Mouse (Mus musculus) small intestine, adult 2 months (tissue): Measurements from ENCODE around the gene Dcakd.

ENCODE experiments used
- CTCF ChIP-seq: fragments of 200-500 bp; IDR thresholded peaks from 2 replicates; pipeline ENCODE4 v1.5.1; 2012; ENCODE audit warnings: low read depth, mild to moderate bottlenecking, control low read depth, inconsistent platforms, low read length, moderate library complexity, mixed read lengths; ENCODE audit not compliant: insufficient replicate concordance, insufficient read length; ENCODE audit errors: extremely low read depth
- POLR2A ChIP-seq: fragments of 200-500 bp; IDR thresholded peaks from 2 replicates; pipeline ENCODE4 v1.6.1; 2012; ENCODE audit warnings: low read depth, mild to moderate bottlenecking, control low read depth, inconsistent platforms, low read length, moderate library complexity

DNA sequence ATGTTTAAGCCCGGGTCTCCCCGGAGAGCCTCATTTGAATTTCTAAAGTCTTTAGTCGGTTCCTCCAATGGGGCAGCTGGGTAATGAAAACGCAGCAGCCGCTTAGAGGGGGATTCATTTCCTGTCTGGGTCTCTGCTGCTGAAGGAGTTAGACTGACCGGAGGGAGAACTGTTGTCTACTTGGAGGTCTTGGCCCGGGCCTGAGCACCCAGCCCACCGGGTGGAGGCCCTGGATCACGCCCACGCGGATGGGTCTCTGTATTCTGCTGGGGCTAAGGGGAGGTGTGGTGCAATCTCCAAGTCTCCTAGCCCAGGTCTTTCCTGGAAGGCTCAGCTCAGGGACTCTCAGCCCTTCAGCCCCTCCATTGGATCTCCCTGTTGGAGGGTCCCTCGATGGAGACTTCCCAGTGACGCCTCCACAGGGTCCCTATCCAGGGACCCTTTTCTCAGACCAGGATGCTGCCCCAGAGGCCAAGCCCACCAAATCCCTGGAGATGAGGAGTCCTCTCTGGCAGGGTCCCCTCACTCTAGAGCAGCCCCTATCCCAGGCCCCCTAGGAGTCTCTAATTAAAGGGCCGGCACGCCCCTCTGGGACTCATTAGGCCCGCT is 64.8 kb downstream of the Dcakd start:
- TF ChIP-seq CTCF (no peak), POLR2A (no peak)
